Mouse (Mus musculus): ENCODE data around the gene Mospd3. TPM values are rescaled to one million over a fixed set of nuclear protein-coding genes. Genes with fewer than 3 reads are reported as not detected.

Mospd3 gene
- polyA plus RNA-seq, 1 experiment = 252 TPM

GRCm38 (mm10) chr5:137631591-137631990 lies 30.7 kb upstream of the Mospd3 start:
- Histone ChIP-seq H3K4me1 (replicated peaks; ENCODE audit: control insufficient read depth, insufficient read depth, low read length) (peaks cover 23% of the 10 kb centered on the region), H3K27ac (ENCODE audit: control insufficient read depth, insufficient read depth, low read length) (peak overlapping the region; percentile 95), H3K36me3 (ENCODE audit: control insufficient read depth, insufficient read depth, low read length) (peaks cover 27% of the 10 kb centered on the region), H3K4me3 (ENCODE audit: control insufficient read depth, insufficient read depth, low read length) (peak overlapping the region; percentile 45), H3K27me3 (ENCODE audit: control insufficient read depth, insufficient read depth, low read length) (no peaks in the 10 kb centered on the region)
- no peak for TF ChIP-seq CTCF (IDR thresholded peaks at IDR 0.05; ENCODE audit: borderline replicate concordance, control insufficient read depth, extremely low read depth, insufficient read depth, low read length, poor library complexity)
- no peak for TF ChIP-seq POLR2A (IDR thresholded peaks at IDR 0.05; ENCODE audit: control insufficient read depth, extremely low read depth, insufficient read depth, low read length, poor library complexity)
- DNase-seq = peak; percentile 22
- 2% methylated on average over 4 of the region's 4 CpGs for WGBS

- TF ChIP-seq CTCF (IDR thresholded peaks at IDR 0.05; ENCODE audit: borderline replicate concordance, control insufficient read depth, extremely low read depth, insufficient read depth, low read length, poor library complexity) (no peak), POLR2A (IDR thresholded peaks at IDR 0.05; ENCODE audit: control insufficient read depth, extremely low read depth, insufficient read depth, low read length, poor library complexity) (peak; percentile 31; the same call in 1 of the 2 replicates)
- Histone ChIP-seq H3K4me3 (ENCODE audit: control insufficient read depth, insufficient read depth, low read length) (peak overlapping the region; percentile 84), H3K27ac (ENCODE audit: control insufficient read depth, insufficient read depth, low read length) (peak overlapping the region; percentile 98), H3K36me3 (ENCODE audit: control insufficient read depth, insufficient read depth, low read length) (peaks cover 23% of the 10 kb centered on the region), H3K27me3 (ENCODE audit: control insufficient read depth, insufficient read depth, low read length) (no peaks in the 10 kb centered on the region), H3K4me1 (replicated peaks; ENCODE audit: control insufficient read depth, insufficient read depth, low read length) (peaks cover 23% of the 10 kb centered on the region)
- WGBS = under 1% methylated on average over 9 of the region's 9 CpGs
- peak; percentile 90 for DNase-seq
These were observed 30.3 kb upstream of the Mospd3 start for GRCm38 (mm10) chr5:137631171-137631570.

DNA sequence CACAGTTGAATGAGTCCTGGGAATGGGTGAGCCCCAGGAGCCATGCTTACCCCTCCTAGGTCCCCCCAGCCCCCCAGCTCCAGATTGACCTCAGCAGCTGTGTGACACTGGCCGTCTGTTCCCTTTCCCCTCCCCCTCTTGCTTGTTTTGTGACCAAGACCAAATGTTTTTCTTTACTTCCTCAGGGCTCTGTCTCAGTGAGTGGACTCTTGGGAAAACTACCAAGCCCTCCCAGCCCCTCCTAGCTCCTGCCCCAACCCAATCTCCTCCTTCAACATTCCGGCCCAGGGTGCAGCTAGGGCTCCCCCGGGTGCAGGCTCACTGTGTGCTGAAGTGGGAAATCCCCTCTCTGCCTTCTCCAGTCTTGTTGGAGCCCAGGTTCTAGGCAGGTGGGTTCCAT lies 29.7 kb upstream of the Mospd3 start:
- DNase-seq = peak; percentile 48
- Histone ChIP-seq H3K36me3 (ENCODE audit: control insufficient read depth, insufficient read depth, low read length) (peaks cover 17% of the 10 kb centered on the region), H3K27ac (ENCODE audit: control insufficient read depth, insufficient read depth, low read length) (peak overlapping the region; percentile 98), H3K4me1 (replicated peaks; ENCODE audit: control insufficient read depth, insufficient read depth, low read length) (peaks cover 23% of the 10 kb centered on the region), H3K4me3 (ENCODE audit: control insufficient read depth, insufficient read depth, low read length) (peak overlapping the region; percentile 84), H3K27me3 (ENCODE audit: control insufficient read depth, insufficient read depth, low read length) (no peaks in the 10 kb centered on the region)
- WGBS = 7% methylated on average over 3 of the region's 3 CpGs
- no peak for TF ChIP-seq POLR2A (IDR thresholded peaks at IDR 0.05; ENCODE audit: control insufficient read depth, extremely low read depth, insufficient read depth, low read length, poor library complexity)
- TF ChIP-seq CTCF (IDR thresholded peaks at IDR 0.05; ENCODE audit: borderline replicate concordance, control insufficient read depth, extremely low read depth, insufficient read depth, low read length, poor library complexity) = no peak

GRCm38 (mm10) chr5:137629906-137630545 lies 29.2 kb upstream of the Mospd3 start:
- DNase-seq = peak; percentile 55

GRCm38 (mm10) chr5:137629306-137629721 lies 28.5 kb upstream of the Mospd3 start:
- Histone ChIP-seq H3K4me1 (replicated peaks; ENCODE audit: control insufficient read depth, insufficient read depth, low read length) (peaks cover 23% of the 10 kb centered on the region), H3K4me3 (ENCODE audit: control insufficient read depth, insufficient read depth, low read length) (peak overlapping the region; percentile 84), H3K27ac (ENCODE audit: control insufficient read depth, insufficient read depth, low read length) (peak overlapping the region; percentile 98), H3K27me3 (ENCODE audit: control insufficient read depth, insufficient read depth, low read length) (no peaks in the 10 kb centered on the region), H3K36me3 (ENCODE audit: control insufficient read depth, insufficient read depth, low read length) (peaks cover 8% of the 10 kb centered on the region)
- WGBS = under 1% methylated on average over 23 of the region's 23 CpGs
- no peak for TF ChIP-seq CTCF (IDR thresholded peaks at IDR 0.05; ENCODE audit: borderline replicate concordance, control insufficient read depth, extremely low read depth, insufficient read depth, low read length, poor library complexity)
- TF ChIP-seq POLR2A (IDR thresholded peaks at IDR 0.05; ENCODE audit: control insufficient read depth, extremely low read depth, insufficient read depth, low read length, poor library complexity) = no peak
- DNase-seq = no peak

More at GRCm38 (mm10) chr5:137629906-137630545, 29.2 kb upstream of the Mospd3 start:
- WGBS = 1% methylated on average over 6 of the region's 6 CpGs
- peaks cover 12% of the 10 kb centered on the region for H3K36me3 ChIP-seq (ENCODE audit: control insufficient read depth, insufficient read depth, low read length)
- H3K27ac ChIP-seq (ENCODE audit: control insufficient read depth, insufficient read depth, low read length) = peak overlapping the region; percentile 98
- peak overlapping the region; percentile 84 for H3K4me3 ChIP-seq (ENCODE audit: control insufficient read depth, insufficient read depth, low read length)
- H3K4me1 ChIP-seq (replicated peaks; ENCODE audit: control insufficient read depth, insufficient read depth, low read length) = peaks cover 23% of the 10 kb centered on the region
- no peaks in the 10 kb centered on the region for H3K27me3 ChIP-seq (ENCODE audit: control insufficient read depth, insufficient read depth, low read length)
- TF ChIP-seq POLR2A (IDR thresholded peaks at IDR 0.05; ENCODE audit: control insufficient read depth, extremely low read depth, insufficient read depth, low read length, poor library complexity) = 0 out of 2 replicates have a peak, but pooled peaks have one; percentile 26
- no peak for TF ChIP-seq CTCF (IDR thresholded peaks at IDR 0.05; ENCODE audit: borderline replicate concordance, control insufficient read depth, extremely low read depth, insufficient read depth, low read length, poor library complexity)

DNA sequence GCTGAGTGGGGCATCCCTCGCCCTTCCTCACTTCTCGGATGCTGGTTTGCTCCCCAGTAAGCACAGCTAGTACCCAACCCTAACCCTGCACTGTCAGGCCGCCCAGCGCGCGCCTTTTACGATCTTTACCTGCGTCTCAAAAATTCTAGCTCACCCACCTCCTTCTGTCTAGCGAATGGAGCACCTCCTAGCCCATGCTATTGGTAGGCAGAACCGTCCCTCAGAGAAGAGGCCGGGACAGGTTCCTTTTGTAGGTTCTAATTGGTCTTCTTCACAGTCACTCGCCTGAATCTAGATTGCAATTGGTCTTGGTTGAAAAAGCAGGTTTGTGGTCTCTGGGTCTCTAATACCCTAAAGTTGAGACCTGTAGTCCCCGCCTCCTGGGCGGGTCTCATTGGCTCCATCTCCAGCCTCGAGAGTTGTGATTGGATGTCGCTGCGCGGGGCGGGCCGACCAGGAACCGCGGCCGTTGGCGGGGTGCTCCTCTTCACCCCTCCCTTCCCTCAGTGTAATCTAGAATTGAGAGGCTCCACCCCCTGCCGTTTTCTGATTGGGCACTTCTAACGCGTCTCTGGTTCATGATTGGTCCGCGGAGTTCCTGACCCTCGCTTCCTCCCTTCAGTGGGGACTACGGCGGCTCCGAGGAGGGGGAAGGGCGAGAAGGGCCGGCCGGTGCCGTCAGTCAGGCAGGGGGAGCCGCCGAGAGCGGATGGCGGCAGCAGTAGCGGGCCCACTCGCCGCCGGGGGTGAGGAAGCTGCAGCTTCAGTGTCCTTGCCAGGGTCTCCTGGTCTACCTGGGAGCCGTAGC lies 27.8 kb upstream of the Mospd3 start, which contains the start of the genes Fbxo24, Lrch4 and Gm20605:
Fbxo24 (minus strand) TSS at position 505 of the 808 bp plus-strand sequence.
Lrch4 (plus strand) TSS at position 624 of the 808 bp plus-strand sequence.
Gm20605 (plus strand) TSS at position 678 of the 808 bp plus-strand sequence.
- H3K4me1 ChIP-seq (replicated peaks; ENCODE audit: control insufficient read depth, insufficient read depth, low read length) = peaks cover 23% of the 10 kb centered on the region
- peak within 1 kb of the TSS; percentile 84 for H3K4me3 ChIP-seq (ENCODE audit: control insufficient read depth, insufficient read depth, low read length)
- peaks cover 2% of the 10 kb centered on the region; the same call in 1 of the 2 replicates for H3K36me3 ChIP-seq (ENCODE audit: control insufficient read depth, insufficient read depth, low read length)
- DNase-seq = peak; percentile 99
- TF ChIP-seq POLR2A (IDR thresholded peaks at IDR 0.05; ENCODE audit: control insufficient read depth, extremely low read depth, insufficient read depth, low read length, poor library complexity) (peak; percentile 97), CTCF (IDR thresholded peaks at IDR 0.05; ENCODE audit: borderline replicate concordance, control insufficient read depth, extremely low read depth, insufficient read depth, low read length, poor library complexity) (0 out of 2 replicates have a peak, but pooled peaks have one; percentile 38)
- no peaks in the 10 kb centered on the region for H3K27me3 ChIP-seq (ENCODE audit: control insufficient read depth, insufficient read depth, low read length)
- WGBS = under 1% methylated on average over 46 of the region's 46 CpGs
- peak within 1 kb of the TSS; percentile 98 for H3K27ac ChIP-seq (ENCODE audit: control insufficient read depth, insufficient read depth, low read length)
